Mouse (Mus musculus) spleen, embryonic (tissue): ENCODE results near the gene Kdm5c.
"Not testable (repeated sequence)": the region's sequence is repeated elsewhere in the genome, so short reads cannot be mapped to it uniquely, and the experiment has no call there.

Experiments used
- CTCF ChIA-PET: fragments of 350-600 bp; sonication (Branson Sonifier 250); formaldehyde crosslinking; loops from one replicate; lab custom pipeline; 2022; lab: Charles Lee

The Kdm5c gene

GRCm38 (mm10) chrX:152232781-152233763 lies at the start of gene Kdm5c:
Gene Kdm5c (plus strand): TSS chrX:152233020.
- CTCF ChIA-PET: interaction anchor here (0.6 to 0.7 kb wide), 2 partner anchors 86 to 103 kb away, joined by 3 to 7 read pairs; no protein-coding TSS in a partner anchor

GRCm38 (mm10) chrX:152187151-152187550 lies 45.7 kb upstream of the Kdm5c start:
- CTCF ChIA-PET: no interaction called here

GRCm38 (mm10) chrX:152191266-152191665 lies 41.6 kb upstream of the Kdm5c start:
- CTCF ChIA-PET: no interaction called here

GRCm38 (mm10) chrX:152197814-152198648 lies 34.8 kb upstream of the Kdm5c start:
- CTCF ChIA-PET: no interaction called here

GRCm38 (mm10) chrX:152201737-152202421 lies 30.9 kb upstream of the Kdm5c start:
- CTCF ChIA-PET: no interaction called here

GRCm38 (mm10) chrX:152202422-152203103 lies 30.3 kb upstream of the Kdm5c start:
- CTCF ChIA-PET: no interaction called here

- CTCF ChIA-PET: no interaction called here
Observed at GRCm38 (mm10) chrX:152203247-152203646, 29.6 kb upstream of the Kdm5c start.

GRCm38 (mm10) chrX:152205486-152205885 lies 27.3 kb upstream of the Kdm5c start:
- CTCF ChIA-PET: no interaction called here

GRCm38 (mm10) chrX:152214703-152215102 lies 18.1 kb upstream of the Kdm5c start:
- CTCF ChIA-PET: no interaction called here

- CTCF ChIA-PET: no interaction called here
Observed at GRCm38 (mm10) chrX:152218529-152218928, 14.3 kb upstream of the Kdm5c start.

GRCm38 (mm10) chrX:152221721-152222120 lies 11.1 kb upstream of the Kdm5c start:
- CTCF ChIA-PET: no interaction called here

GRCm38 (mm10) chrX:152222226-152222625 lies 10.6 kb upstream of the Kdm5c start:
- CTCF ChIA-PET: no interaction called here

- CTCF ChIA-PET: no interaction called here
Observed at GRCm38 (mm10) chrX:152223313-152223712, 9.5 kb upstream of the Kdm5c start.

GRCm38 (mm10) chrX:152224280-152224679 lies 8.5 kb upstream of the Kdm5c start:
- CTCF ChIA-PET: no interaction called here

GRCm38 (mm10) chrX:152234125-152234524 lies 1.3 kb downstream of the Kdm5c start:
- CTCF ChIA-PET: no interaction called here

GRCm38 (mm10) chrX:152235758-152236157 lies 2.9 kb downstream of the Kdm5c start:
- CTCF ChIA-PET: interaction anchor here (0.6 to 0.7 kb wide), 2 partner anchors 86 to 314 kb away, joined by 5 to 27 read pairs; no protein-coding TSS in a partner anchor

- CTCF ChIA-PET: not testable (repeated sequence)
Observed at GRCm38 (mm10) chrX:152243140-152243539, 10.3 kb downstream of the Kdm5c start.

GRCm38 (mm10) chrX:152244492-152245189 lies 11.8 kb downstream of the Kdm5c start:
- CTCF ChIA-PET: no interaction called here

- CTCF ChIA-PET: no interaction called here
Observed at GRCm38 (mm10) chrX:152271189-152271588, 38.4 kb downstream of the Kdm5c start.

GRCm38 (mm10) chrX:152279384-152279783 lies 46.6 kb downstream of the Kdm5c start:
- CTCF ChIA-PET: no interaction called here
